Mouse (Mus musculus) stomach, embryonic 16.5 days (tissue): ENCODE measurements around the gene Ttf1. TPM values are rescaled to one million over a fixed set of nuclear protein-coding genes. Genes with fewer than 3 reads are reported as not detected.

Experiments used
- polyA plus RNA-seq: library from polyadenylated mRNA; unstranded; fragments of >200 nt; fragmentation: Nextera tagmentation; extraction: Ambion mirVana; gene quantifications from 2 replicates; pipeline ENCODE4 v1.2.1, GENCODE M21; 2015

Gene Ttf1
- polyA plus RNA-seq, 1 experiment from 2014 or later = 10.4 TPM

Other genes with a start within 250 kb of the Ttf1 start
- gene Gtf3c4, start 219.9 kb upstream of the Ttf1 start, polyA plus RNA-seq = 10.0 and 11.4 TPM in 2 replicates
- 11.9 and 12.7 TPM in 2 replicates for gene Ddx31, start 219.9 kb upstream of the Ttf1 start, polyA plus RNA-seq
- not detected in 2 replicates for gene Barhl1, start 143.6 kb upstream of the Ttf1 start, polyA plus RNA-seq
- gene Cfap77, start 5.2 kb upstream of the Ttf1 start, polyA plus RNA-seq = 0.29 and 0.62 TPM in 2 replicates
- 8.1 and 8.6 TPM in 2 replicates for gene Setx, start 63.9 kb downstream of the Ttf1 start, polyA plus RNA-seq
- 0.40 and 0.45 TPM in 2 replicates for gene Ntng2, start 192.7 kb downstream of the Ttf1 start, polyA plus RNA-seq